Mouse (Mus musculus) erythroblast, embryonic 14.5 days (primary cell): ENCODE results near the gene Slc9a2. TPM values are rescaled to one million over a fixed set of nuclear protein-coding genes. Genes with fewer than 3 reads are reported as not detected.
A peak's percentile ranks its signal among the peaks of the same experiment; 100 is the strongest.
"Not testable (repeated sequence)": the region's sequence is repeated elsewhere in the genome, so short reads cannot be mapped to it uniquely, and the experiment has no call there.

Experiments
- H3K27me3 ChIP-seq: 2 replicates; pipeline ENCODE4 v1.6.1; 2012; ENCODE audit warnings: inconsistent platforms; ENCODE audit not compliant: control insufficient read depth
- H3K36me3 ChIP-seq: 2 replicates; pipeline ENCODE4 v1.6.1; 2012; ENCODE audit warnings: mild to moderate bottlenecking, inconsistent platforms; ENCODE audit not compliant: control insufficient read depth
- H3K4me1 ChIP-seq: 2 replicates; pipeline ENCODE4 v1.6.1; 2012; ENCODE audit warnings: inconsistent platforms; ENCODE audit not compliant: control insufficient read depth
- H3K4me3 ChIP-seq: replicated peaks from 2 replicates; pipeline ENCODE3; 2012; ENCODE audit warnings: moderate library complexity, mild to moderate bottlenecking, inconsistent platforms
- H3K9me3 ChIP-seq: 2 replicates; pipeline ENCODE4 v1.6.1; 2012; ENCODE audit warnings: low read length, inconsistent platforms, mixed read lengths; ENCODE audit not compliant: control insufficient read depth
- GATA1 ChIP-seq: IDR thresholded peaks from 2 replicates; pipeline ENCODE4 v1.6.1; 2012; ENCODE audit warnings: low read length, inconsistent platforms, mixed read lengths
- TAL1 ChIP-seq: IDR thresholded peaks from 3 replicates; pipeline ENCODE4 v1.6.1; 2012; ENCODE audit warnings: low read length, inconsistent platforms, mixed read lengths
- polyA plus RNA-seq: library from polyadenylated mRNA; stranded (reverse); fragments of >175 nt; gene quantifications from 2 replicates; pipeline ENCODE4 v1.2.3, GENCODE M21; 2012

The Slc9a2 gene
- polyA plus RNA-seq, 1 experiment, result not detected

DNA sequence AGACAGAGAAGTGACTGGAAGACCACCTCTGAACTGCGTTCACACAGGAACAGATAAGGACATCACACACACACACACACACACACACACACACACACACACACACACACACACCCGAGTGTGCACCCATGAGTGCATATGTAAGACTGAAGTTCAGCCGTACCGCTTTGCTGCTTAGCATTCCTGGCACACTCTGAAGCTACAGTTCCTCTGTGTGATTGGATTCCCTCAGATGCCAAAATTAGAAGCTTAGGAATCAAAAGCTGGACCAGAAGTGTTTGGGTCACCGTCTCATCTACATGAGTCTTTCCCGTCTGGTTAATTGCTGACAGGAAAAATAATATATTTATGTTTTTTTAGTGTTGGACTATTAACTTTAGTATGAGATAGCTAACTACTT, 19.5 kb upstream of the Slc9a2 start:
- H3K9me3 ChIP-seq, result no peaks in the 10 kb centered on the region
- no peaks in the 10 kb centered on the region for H3K36me3 ChIP-seq
- H3K4me1 ChIP-seq, result no peaks in the 10 kb centered on the region
- no peak overlapping the region for H3K4me3 ChIP-seq
- peaks cover 3% of the 10 kb centered on the region for H3K27me3 ChIP-seq
- TF ChIP-seq TAL1 (no peak), GATA1 (no peak)

DNA sequence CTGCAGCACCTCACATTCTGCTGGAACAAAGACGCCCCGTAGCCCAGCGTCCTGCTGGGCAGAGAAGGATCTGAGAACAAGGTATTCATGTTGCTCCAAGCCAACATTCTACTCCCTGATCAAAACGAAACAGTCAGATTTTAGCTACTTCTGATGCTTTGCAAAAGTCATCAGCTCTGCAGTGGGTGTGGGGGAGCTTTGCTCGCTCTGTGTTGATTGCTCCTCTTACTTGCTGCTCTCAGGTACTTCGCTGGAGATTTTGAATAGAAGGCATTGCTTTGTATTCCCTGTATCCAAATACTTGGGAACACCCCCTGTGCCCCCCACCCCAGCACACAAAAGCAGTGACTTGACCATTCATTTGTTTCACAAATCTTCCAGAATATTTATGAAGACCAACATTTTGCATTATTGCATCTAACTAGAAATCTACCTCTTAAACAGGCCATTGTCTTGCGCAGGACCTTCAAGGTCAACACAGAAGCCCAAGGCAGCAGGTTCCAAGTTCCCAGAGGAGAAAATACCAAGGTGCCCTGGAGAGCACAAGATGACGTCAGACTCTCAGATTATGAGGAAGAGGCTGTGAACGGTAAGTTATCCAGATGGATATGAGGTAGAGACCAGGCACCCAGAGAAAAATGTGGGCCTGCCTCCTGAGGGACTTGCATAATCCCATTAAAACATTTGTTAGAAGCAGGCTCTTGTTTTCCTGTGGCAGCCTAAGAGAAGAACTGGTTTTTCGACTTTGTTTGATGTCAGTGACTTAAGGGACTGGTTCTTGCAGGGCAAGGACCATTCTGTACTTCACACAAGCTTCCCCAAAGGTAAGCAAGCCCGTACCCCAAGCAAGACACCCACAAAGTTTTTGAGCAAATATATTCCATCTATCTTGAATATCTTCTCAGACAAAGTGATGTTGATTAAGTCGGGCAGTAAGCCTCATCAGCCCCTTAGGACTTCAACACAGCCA, 14.7 kb upstream of the Slc9a2 start:
- no peak for TF ChIP-seq TAL1
- TF ChIP-seq GATA1, result no peak
- H3K4me3 ChIP-seq, result no peak overlapping the region
- no peaks in the 10 kb centered on the region for H3K36me3 ChIP-seq
- H3K4me1 ChIP-seq, result no peaks in the 10 kb centered on the region
- H3K9me3 ChIP-seq, result no peaks in the 10 kb centered on the region
- H3K27me3 ChIP-seq, result peaks cover 3% of the 10 kb centered on the region

DNA sequence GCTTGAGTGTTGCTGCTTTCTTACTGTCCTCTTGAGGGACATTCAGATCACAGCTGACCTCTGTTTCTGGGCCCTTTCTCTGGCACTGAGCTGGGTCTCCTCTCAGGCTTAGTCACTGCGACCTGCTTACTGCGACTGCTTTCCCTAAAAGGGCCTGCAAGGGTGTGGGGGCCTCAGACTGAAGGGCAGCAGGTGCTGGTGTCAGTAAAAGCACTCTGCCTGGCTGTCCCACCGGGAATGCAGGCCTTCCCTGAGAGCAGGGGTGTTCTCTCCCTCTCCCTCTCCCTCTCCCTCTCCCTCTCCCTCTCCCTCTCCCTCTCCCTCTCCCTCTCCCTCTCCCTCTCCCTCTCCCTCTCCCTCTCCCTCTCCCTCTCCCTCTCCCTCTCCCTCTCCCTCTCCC, 12.9 kb upstream of the Slc9a2 start:
- not testable (repeated sequence) for H3K9me3 ChIP-seq, H3K36me3 ChIP-seq, H3K4me1 ChIP-seq, H3K4me3 ChIP-seq, H3K27me3 ChIP-seq

DNA sequence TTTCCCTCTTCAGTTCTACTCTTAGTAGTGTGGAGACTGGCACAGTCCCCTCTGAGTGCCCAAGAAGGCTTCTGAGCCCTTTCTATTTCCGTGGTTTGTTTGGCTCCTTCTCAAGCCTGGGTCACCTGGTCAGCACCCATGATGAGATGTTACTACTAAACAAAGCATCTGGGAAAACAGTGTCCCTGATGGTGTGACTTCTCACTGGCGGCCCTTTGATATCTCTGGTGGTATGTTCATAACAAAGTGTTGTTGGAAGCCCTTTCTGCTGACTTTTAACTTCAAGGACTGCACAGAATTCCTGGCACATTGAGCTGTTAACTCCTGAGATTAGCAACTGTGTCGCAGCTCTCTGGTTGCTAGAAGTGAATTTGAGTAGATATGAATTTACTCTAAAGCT, 10.3 kb upstream of the Slc9a2 start:
- H3K36me3 ChIP-seq, result no peaks in the 10 kb centered on the region
- H3K9me3 ChIP-seq, result peaks cover 3% of the 10 kb centered on the region
- H3K4me3 ChIP-seq, result no peak overlapping the region
- no peaks in the 10 kb centered on the region for H3K27me3 ChIP-seq
- no peak for TF ChIP-seq TAL1
- no peaks in the 10 kb centered on the region for H3K4me1 ChIP-seq

DNA sequence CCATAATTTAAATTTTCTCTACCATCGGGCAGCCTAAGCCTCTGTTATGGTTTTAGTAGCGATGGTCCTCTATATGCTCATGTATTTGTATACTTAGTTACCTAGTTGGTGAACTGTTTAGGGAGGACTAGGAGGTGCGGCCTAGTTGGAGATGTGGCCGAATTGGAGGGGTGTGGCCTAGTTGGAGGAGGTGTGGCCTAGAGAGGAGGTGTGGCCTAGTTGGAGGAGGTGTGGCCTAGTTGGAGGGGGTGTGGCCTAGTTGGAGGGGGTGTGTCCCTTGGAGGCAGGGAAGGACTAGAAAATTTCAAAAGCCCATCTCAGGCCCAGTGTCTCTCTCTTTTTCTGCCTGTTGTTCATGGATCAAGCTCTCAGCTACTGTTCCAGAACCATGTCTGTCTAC, 8.9 kb upstream of the Slc9a2 start:
- no peak overlapping the region for H3K4me3 ChIP-seq
- peaks cover 3% of the 10 kb centered on the region for H3K9me3 ChIP-seq
- no peaks in the 10 kb centered on the region for H3K36me3 ChIP-seq
- no peaks in the 10 kb centered on the region for H3K4me1 ChIP-seq
- TF ChIP-seq TAL1 (no peak), GATA1 (no peak)
- H3K27me3 ChIP-seq, result no peaks in the 10 kb centered on the region

DNA sequence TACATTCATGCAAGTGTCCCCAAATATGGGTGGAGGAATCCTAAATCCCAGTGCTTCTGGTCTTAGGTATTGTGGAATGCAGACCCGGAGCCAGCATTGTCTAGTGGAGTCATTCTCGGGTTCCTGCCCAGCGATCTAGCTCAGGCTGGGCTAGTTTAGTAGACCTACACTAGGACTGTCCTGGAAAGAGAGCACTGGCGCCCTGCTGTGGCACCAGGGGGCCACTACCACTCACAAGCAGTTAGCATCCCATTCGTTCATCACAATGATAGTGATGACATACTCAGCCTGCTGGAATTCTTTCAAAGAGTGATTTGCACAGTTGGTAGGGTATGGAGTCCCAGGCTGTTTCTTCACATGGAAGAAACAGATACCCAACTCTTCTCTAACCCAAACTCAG, 3.1 kb upstream of the Slc9a2 start:
- Histone ChIP-seq H3K4me3 (no peak overlapping the region), H3K27me3 (peaks cover 45% of the 10 kb centered on the region), H3K36me3 (no peaks in the 10 kb centered on the region), H3K9me3 (no peaks in the 10 kb centered on the region; the same call in 1 of the 2 replicates), H3K4me1 (peaks cover 3% of the 10 kb centered on the region)
- no peak for TF ChIP-seq TAL1

DNA sequence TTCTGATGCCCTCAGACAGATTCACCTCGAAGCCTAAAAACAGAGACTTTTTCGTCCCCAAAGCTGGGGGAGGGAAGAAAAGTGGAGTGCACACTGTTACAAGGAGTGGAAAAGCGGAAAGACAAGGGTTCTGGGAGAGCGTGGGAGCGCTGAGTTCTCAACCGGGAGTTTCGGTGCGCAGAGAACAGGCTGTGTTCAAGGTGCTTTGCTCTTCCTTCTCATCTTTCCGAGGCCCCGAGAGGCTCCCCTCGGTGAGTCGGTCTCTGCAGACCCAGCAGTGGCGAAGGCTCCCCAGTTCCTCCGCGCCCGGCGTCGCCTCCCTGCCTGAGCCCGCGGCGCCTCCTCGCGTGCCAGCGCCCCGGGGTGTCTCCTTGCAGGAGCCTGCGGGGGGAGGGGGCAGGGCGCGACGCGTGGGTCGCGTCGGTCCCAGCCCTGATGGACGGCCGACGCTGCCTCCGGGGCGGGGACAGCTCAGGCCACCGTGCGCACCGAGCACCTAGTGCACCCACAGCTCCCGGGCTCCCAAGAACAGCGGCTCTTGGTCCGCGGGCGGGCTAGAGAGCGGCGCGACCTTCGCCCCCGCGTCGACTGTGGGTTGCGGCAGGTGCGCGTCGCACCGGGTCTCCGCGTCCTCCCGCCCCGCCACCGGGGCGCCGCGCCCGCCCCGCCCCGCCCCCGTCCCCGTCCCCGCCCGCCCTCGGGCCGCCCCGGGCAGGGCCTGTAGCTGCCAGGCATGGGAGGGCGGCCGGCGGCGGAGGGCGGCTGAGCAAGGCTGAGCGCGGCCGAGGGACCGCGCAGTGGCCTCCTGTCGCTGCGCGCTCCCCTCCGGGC, 709 bp downstream of the Slc9a2 start:
- Histone ChIP-seq H3K4me1 (peaks cover 3% of the 10 kb centered on the region), H3K27me3 (peaks cover 59% of the 10 kb centered on the region), H3K36me3 (no peaks in the 10 kb centered on the region), H3K9me3 (no peaks in the 10 kb centered on the region; the same call in 1 of the 2 replicates), H3K4me3 (peak overlapping the region; percentile 38)
- no peak for TF ChIP-seq TAL1
- TF ChIP-seq GATA1, result no peak

DNA sequence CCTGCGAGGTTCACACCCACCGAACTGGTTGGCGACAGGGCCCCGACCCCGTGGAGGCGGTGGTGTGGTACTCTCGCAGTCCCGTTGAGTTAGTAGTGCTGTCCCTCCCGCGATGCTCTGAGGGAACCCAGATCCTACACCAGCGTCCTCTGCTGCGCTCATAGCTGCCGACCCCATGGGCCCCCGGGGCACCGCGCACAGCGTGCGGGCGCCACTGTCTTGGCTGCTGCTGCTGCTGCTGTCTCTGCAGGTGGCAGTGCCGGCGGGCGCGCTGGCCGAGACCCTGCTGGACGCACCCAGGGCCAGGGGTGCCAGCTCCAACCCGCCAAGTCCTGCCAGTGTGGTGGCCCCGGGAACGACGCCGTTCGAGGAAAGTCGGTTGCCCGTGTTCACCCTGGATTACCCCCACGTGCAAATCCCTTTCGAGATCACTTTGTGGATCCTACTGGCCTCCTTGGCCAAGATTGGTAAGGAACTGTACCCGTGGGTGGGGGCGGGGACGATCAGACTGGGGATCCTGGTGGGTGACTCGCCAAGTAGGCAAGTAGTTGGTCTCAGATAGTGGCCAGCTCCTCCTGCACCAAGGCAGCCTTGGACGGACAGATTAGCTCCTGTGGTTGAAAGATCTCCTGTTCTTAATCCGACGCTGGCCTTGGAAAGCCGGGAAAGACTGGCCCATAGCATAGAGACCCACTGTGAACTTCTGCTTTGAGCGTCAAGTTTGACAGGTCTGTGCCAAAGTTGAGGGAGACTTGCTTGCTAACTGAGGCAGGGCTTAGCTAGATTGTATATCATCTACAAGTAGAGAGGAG, 1.5 kb downstream of the Slc9a2 start:
- no peaks in the 10 kb centered on the region for H3K36me3 ChIP-seq
- H3K27me3 ChIP-seq, result peaks cover 59% of the 10 kb centered on the region
- TF ChIP-seq TAL1 (no peak), GATA1 (no peak)
- peaks cover 3% of the 10 kb centered on the region for H3K4me1 ChIP-seq
- peak overlapping the region; percentile 18 for H3K4me3 ChIP-seq
- no peaks in the 10 kb centered on the region; the same call in 1 of the 2 replicates for H3K9me3 ChIP-seq

DNA sequence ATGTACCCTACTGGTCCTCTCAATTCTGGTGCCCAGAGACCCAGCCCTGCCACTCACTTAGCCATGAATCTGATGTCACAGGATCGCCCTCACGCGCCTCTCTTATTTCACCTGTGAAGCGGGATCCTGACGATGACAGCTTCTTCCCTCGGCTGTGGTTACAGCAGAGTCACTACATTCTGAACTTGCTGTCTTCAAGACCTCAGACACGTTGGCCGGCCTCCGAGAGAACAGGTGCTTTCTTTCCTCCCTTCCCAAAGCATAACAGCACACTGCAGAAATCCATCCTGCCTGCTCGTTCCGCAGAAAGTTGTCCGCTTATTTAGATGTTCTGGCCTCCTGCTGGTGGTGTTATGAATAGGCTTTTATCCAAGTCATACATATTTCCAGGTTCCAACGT, 13.9 kb downstream of the Slc9a2 start:
- TF ChIP-seq TAL1 (no peak), GATA1 (no peak)
- H3K4me3 ChIP-seq, result no peak overlapping the region
- H3K36me3 ChIP-seq, result no peaks in the 10 kb centered on the region
- no peaks in the 10 kb centered on the region for H3K9me3 ChIP-seq
- no peaks in the 10 kb centered on the region for H3K4me1 ChIP-seq
- H3K27me3 ChIP-seq, result no peaks in the 10 kb centered on the region
